Mouse (Mus musculus) lung, postnatal 36 days (tissue): ENCODE measurements around the gene Aldh3b3.

Source experiments
- DNase-seq: peaks from one replicate; pipeline ENCODE4 v3.0.0; 2022; ENCODE audit warnings: mixed read lengths

Gene Aldh3b3

DNA sequence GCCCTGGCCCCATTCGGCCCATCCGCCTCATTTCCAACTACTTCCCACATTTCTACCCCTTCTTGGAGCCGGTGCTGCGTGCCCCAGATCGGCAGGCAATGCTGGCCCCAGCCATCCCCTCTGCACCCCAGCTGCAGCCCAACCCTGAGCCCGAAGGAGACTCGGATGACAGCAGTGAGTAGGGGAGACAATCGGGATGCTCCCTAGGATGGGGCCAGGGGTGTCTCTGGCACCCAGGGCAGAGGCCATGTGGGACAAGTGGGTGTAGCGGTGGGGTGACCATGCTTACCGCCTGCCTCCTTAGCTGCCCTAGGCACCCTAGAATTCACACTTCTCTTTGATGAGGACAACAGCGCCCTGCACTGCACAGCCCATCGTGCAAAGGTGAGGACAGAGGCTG, 45.2 kb downstream of the Aldh3b3 start:
- DNase-seq = no peak

DNA sequence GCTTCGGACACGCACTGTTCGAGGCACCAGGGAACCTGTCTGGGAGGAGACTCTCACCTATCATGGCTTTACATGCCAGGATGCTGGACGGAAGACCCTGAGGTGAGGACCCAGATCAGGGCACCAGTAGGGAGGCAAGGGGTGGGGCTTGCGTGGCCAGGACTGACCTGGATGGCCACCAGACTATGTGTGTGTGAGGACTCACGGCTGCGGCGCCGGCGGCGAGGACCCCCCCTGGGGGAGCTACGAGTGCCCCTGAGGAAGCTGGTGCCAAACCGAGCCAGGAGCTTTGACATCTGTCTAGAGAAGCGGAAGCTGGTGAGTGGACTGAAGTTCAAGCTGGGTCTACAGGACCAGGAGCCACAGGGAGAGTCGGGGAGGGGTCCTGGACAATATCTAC, 45.9 kb downstream of the Aldh3b3 start:
- no peak for DNase-seq

DNA sequence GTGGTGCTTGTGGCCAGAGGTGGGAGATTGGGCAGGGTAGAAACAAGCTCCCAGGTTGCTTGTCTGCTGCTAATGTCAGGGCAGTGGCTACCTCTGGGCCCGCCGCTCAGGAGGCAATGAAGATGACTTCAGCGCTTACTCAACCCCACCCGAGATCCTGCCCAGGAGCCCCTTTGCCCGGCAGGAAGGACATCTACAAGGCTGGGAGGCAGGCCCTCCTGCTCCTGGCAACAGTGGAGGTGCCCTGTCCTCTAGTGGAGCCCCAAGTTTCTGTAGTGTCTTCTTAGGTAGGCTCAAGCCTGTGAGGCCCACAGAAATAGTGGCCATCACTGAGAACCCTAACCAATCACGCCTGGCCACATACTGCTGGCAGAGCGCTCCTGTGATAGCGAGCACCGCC, 46.6 kb downstream of the Aldh3b3 start:
- DNase-seq = no peak

DNA sequence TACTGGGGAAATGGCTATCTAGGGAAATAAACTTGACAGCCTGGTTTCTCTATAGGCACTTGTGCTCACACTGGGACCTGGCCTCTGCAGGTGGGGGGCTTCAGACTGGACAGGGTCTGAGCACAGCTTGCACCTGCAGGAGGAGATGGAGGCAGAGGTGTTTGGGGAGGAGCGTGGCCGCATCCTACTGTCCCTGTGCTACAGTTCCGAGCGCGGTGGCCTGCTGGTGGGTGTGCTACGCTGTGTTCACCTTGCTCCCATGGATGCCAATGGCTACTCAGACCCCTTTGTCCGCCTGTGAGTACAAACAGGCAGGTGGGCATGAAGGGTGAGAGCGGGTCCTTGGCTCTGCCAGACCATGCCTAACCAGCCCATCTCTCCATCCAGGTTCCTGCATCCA, 47.5 kb downstream of the Aldh3b3 start:
- DNase-seq = no peak

DNA sequence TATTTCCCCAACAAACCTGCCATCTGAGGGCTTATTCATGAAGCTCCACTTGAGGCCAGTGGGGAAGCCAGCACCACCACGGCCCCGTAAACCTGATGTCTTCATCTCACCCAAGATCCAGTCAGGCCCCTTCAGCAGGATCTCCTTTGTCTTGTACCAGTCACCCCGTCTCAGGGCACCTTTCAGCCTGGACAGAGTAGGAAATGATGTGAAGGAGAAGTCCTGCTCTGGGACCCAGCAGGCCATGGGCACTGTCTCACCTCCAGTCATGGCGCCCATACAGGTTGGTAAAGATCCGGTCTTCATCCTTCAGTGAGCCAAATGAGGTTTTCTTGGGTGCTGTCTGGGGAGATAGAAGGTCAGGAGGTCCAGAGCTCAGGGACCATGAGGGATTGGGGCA, 52.6 kb downstream of the Aldh3b3 start:
- DNase-seq = no peak

DNA sequence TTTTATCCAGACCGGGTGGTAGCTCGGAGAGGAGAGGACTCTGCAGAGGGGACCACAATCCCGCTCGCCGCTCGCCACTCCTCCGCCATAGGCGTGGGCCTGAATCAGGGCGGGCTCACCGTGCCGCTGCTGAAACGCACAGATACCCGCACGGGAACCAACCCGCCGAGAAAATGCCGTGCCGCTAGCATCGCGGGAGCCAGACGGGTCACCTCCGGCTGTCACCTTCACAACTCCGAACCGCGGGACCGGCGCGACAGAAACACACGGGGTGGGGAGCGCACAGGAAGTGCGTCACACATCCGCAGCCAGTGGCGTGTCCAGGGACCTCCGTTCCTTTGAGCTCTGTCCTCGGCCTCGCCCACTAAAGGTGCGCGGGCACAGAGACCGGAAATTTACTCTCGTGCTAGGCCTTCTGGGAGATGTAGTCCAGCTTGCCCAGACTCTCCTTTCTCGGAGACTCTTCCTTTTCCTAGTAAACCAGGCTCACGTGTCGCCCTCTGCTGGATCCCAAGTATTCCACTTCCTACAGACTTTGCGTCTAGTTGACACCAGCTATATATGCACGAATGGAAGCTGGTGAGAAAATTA, 54.1 kb downstream of the Aldh3b3 start, which contains the start of gene Ndufv1:
Gene Ndufv1 (minus strand): TSS at position 375 of the 591 bp plus-strand sequence.
- DNase-seq = peak; percentile 99

DNA sequence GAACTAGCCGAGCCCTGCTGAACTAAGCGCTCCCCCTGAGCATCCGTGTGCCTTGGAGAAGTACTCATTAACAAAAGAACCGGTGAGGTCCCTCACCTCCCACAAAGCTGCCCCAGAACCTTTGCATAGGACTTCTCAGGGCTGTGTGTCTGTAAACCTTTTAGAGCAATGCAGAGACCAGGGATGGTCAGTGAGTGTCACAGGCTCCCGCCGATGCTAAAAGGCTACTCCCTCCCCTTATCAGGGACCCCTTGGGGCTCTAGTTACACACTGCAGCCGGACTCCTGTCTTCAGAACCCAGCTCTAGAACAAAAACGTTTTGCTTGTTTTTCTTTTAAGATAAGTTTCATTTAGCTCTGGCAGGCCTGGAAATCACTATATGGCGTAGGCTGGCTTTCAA, 54.6 kb downstream of the Aldh3b3 start:
- DNase-seq = no peak

DNA sequence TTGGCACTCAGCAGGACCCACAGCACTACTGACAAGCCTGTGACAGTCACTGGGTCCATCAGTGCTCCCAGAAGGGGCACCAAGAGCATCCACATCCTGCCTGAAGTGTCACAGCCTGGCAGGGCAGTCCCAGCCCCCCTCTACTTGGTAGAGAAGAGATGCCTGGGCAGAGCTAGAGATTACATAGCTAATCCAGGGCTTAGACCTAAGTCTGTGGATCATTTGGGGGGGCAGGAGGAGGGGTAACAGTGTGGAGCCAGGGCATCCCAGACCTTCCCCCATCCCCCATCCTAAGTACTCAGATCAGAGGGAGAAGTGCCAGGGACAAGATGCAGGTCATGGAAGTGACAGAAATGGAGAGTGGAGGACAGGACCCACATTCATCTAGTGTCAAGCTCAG, 56.4 kb downstream of the Aldh3b3 start:
- DNase-seq = no peak

DNA sequence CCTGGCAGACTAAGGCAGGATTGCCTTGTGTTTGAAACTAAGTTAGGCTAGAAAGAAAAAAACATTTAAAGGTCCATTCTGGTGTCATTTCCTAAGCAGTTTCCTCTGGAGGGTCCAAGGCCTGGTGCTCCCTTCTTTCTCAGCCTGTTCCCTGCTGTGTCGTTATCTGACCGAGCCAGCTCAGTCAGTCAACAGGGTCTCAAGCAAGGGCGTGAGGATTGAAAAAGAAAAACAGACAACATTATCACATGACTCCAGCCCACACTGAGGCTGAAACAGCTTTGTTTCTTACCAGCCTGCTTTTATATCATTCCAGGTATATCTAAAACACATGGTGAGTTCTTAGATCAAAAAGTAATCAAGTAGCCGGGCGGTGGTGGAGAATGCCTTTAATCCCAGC, 57.2 kb downstream of the Aldh3b3 start:
- no peak for DNase-seq

DNA sequence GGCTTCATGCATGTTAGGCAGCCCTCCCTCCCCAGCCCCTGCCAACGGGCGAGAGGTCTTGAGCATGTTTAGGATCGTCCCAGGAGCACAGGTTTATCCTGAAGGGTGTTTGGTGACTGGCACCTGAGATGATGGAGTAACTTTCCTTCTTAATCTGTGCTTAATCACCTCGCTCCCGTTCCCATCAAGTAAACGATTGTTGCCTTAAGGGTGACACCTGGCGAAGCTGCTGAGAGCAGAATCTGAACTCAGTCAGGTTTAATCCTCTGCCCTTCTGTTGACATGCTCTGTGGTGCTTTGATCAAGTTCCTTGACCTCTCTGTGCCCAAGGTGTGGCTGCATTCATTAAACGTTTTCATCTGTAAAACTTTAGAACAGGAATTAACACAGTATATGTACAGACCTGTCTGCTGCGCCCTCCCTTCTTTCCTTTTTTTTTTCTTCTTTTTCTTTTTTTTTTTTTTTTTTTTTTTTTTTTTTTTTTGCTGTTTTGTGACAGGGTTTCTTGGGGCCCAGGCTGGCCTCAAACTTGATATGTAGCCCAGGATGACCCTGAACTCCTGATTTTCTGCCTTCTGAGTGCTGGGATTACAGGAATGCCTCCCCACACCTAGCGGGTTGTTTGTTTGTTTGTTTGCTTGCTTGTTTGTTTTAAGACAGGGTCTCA, 59.6 kb downstream of the Aldh3b3 start:
- DNase-seq = no peak

DNA sequence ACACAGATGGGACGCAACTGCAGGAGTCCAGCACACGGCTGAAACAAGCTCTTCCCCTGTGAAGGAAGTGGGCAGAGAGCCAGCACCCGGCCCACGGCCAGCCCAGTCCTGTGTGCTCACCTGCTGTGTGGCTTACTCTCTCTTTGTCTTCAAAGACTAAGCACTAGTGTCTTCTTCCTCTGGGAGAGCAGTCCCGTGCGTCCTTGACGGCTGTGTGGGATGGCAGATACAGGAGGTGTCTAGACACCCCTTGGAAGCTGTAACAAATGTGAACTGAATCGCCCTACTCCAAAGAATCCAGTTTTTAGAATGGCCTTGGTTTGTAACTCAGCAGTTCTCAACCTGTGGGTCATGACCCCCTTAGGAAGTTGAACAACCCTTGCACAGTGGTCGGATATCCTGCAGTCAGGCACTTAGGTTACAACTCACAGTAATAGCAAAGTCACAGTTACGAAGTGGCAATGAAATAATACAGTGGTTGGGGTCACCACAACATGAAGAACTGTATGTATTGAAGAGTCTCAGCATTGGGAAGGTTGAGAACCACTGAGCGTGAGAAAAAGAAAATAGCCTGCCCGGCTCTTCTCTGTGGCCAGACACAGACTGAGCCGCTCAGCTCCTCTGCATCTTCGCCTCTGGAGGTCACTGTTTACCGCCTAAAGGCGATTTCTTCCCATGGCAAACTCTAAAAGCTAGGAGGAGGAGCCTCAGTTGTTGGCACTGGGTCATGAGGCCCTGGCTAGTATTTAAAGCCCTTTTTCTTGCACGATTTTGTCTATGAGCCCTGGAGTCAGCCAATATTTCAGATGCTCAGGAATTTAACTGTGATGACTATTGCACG, 60.5 kb downstream of the Aldh3b3 start:
- DNase-seq = peak; percentile 93
